Mouse (Mus musculus) megakaryocyte, embryonic 14.5 days (primary cell): ENCODE measurements around the gene Drd2. TPM values are rescaled to one million over a fixed set of nuclear protein-coding genes. Genes with fewer than 3 reads are reported as not detected.

ENCODE experiments used
- H3K27me3 ChIP-seq: replicated peaks from 2 replicates; pipeline ENCODE3; 2012; ENCODE audit warnings: inconsistent platforms
- H3K36me3 ChIP-seq: replicated peaks from 2 replicates; pipeline ENCODE3; 2012; ENCODE audit warnings: low read length, inconsistent platforms, mixed read lengths
- H3K4me1 ChIP-seq: 2 replicates; pipeline ENCODE4 v1.6.1; 2012; ENCODE audit warnings: inconsistent platforms
- H3K4me3 ChIP-seq: replicated peaks from 2 replicates; pipeline ENCODE3; 2012; ENCODE audit warnings: moderate library complexity, mild to moderate bottlenecking, inconsistent platforms
- H3K9me3 ChIP-seq: 2 replicates; pipeline ENCODE4 v1.6.1; 2012; ENCODE audit warnings: inconsistent platforms
- FLI1 ChIP-seq: IDR thresholded peaks from 2 replicates; pipeline ENCODE4 v1.6.1; 2012; ENCODE audit warnings: low read length, inconsistent platforms, mixed read lengths
- GATA1 ChIP-seq: IDR thresholded peaks from 3 replicates; pipeline ENCODE4 v1.6.1; 2012; ENCODE audit warnings: mixed read lengths, low read length, inconsistent platforms, borderline replicate concordance
- polyA plus RNA-seq: library from polyadenylated mRNA; stranded (reverse); fragments of >175 nt; gene quantifications from 2 replicates; pipeline ENCODE4 v1.2.3, GENCODE M21; 2012; ENCODE audit warnings: low replicate concordance; ENCODE audit not compliant: insufficient read depth

Gene Drd2
- 0.09 TPM in 1 of 2 replicates, not detected in the other for polyA plus RNA-seq

DNA sequence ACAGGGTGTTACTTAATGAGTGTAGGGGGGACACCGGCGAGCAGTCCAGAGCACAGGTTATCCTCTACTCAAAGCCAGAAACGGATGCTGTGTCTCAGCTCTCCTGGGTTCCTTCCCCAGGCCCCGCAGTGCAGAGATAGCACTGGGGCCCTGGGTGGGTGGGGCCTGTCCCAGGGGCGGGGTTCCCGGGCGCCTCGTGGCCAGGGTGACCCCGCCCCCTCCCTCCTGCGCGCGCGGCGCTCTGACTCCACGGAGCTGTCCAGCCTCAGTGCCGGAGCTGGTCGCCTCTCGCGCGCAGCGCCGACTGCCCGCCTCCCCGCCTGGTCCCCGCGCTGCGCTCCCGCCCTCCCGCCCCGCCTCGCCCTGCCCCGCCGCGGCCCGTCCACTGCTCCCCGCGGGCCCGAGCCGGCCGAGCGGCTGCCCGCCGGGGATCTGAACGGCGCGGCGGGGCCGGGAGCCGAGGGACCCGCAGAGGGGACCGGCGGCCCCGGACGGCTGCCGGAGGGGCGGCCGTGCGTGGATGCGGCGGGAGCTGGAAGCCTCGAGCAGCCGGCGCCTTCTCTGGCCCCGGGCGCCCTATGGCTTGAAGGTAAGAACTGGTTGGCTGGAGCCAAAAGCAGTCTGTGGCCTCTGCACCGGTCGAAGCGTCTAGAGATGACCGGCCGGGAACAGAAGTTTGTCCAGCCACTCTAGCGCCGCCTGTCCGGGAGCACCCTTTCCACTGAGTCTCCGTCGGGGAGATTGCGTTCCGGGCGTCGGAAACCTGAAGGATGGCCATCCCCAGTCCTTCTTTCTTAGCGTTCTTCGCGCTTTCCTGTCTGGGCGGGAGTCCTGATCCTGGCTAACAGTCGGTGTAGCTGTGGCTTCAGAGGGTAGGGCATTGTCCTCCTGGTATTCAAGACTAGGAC, at the start of gene Drd2:
TSS of gene Drd2 (plus strand) at position 492 of the 908 bp plus-strand sequence.
- H3K36me3 ChIP-seq, result no peaks in the 10 kb centered on the region
- no peak for TF ChIP-seq GATA1
- TF ChIP-seq FLI1, result no peak
- H3K27me3 ChIP-seq, result peaks cover 27% of the 10 kb centered on the region
- no peaks in the 10 kb centered on the region for H3K4me1 ChIP-seq
- no peak within 1 kb of the TSS for H3K4me3 ChIP-seq
- peaks cover 8% of the 10 kb centered on the region for H3K9me3 ChIP-seq

DNA sequence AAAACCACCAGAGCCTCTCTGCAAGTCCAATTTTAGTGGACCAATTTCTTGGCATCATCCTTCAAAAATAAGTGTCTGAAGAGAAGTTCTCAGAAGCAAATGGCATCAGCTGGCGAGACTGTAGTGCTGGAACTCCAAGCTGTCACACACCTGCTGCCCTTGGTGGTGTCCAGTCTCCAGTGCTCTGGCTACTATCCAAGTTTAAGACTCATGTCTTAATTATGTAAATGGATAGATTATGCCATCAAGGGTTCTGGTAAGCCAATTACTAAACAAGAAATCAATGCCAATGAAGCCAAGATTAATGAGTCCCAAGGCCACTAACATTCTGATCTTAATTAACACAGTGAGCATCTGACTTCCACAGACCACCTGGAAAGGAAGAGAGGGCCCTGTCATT, 45.3 kb upstream of the Drd2 start:
- Histone ChIP-seq H3K9me3 (no peaks in the 10 kb centered on the region), H3K4me1 (no peaks in the 10 kb centered on the region), H3K27me3 (no peaks in the 10 kb centered on the region), H3K4me3 (no peak overlapping the region), H3K36me3 (no peaks in the 10 kb centered on the region)
- TF ChIP-seq FLI1 (no peak), GATA1 (no peak)

DNA sequence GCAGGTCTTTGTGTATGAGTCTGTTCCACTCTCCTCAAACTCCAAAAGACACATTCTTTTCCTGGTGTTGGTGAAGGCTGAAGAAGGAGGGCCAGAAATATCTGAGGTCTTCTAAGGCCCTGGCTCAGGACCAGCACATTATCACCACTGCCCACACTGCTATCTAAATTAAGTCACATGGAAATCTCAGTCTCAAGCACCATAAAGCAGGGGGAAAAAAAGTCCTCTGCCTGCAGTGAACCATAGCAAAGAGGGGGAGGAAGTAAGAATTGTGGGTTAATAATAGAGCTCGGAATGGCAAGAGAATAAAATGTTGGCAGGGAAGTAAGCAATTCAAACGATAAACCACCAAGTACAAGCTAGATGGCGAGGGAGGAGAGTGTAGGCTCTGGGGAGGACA, 32.9 kb upstream of the Drd2 start:
- H3K9me3 ChIP-seq, result no peaks in the 10 kb centered on the region
- no peak overlapping the region for H3K4me3 ChIP-seq
- no peak for TF ChIP-seq FLI1
- no peak for TF ChIP-seq GATA1
- H3K4me1 ChIP-seq, result no peaks in the 10 kb centered on the region
- no peaks in the 10 kb centered on the region for H3K27me3 ChIP-seq
- no peaks in the 10 kb centered on the region for H3K36me3 ChIP-seq

DNA sequence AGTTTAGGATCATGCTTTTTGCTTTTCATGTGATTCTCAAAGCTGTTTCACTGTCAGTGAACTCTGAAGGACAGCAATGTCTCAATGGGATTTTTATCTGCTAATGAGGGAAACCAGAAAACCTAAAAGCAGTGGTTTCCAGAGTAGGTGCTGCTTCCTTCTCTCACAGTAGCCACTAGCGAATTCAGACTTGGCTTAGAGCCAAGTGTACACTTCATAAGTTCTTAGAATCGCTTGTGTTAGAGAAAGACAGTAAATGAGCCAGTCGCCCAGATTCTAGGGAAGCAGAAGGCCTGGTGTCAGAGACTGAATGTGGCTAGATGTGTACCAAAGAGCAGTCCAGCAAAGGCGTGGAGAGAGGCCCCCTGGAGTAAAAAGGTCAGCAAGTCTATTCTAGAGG, 29.6 kb upstream of the Drd2 start:
- no peaks in the 10 kb centered on the region for H3K36me3 ChIP-seq
- H3K27me3 ChIP-seq, result no peaks in the 10 kb centered on the region
- no peaks in the 10 kb centered on the region for H3K4me1 ChIP-seq
- no peak overlapping the region for H3K4me3 ChIP-seq
- no peaks in the 10 kb centered on the region for H3K9me3 ChIP-seq
- TF ChIP-seq GATA1 (no peak), FLI1 (no peak)

DNA sequence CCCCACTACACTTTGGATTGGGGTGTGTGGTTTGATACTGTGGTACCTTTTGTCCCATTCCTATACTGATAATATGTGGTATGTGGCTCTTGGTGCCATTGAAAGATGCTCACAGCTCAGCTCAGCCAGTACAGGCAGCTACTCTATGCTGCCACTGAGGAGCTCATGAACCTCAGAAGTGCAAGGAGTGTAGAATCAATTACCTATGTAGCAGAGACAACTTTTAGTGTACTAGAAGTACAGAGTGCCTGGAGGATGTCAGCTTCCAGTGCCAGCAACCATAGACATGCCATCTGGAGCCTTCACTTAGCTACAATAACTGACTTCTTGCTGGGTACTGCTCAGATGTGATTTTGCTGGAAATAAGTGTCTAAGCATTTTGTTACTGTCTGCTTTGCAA, 21.8 kb upstream of the Drd2 start:
- no peaks in the 10 kb centered on the region for H3K36me3 ChIP-seq
- no peak overlapping the region for H3K4me3 ChIP-seq
- no peaks in the 10 kb centered on the region for H3K27me3 ChIP-seq
- no peak for TF ChIP-seq FLI1
- TF ChIP-seq GATA1, result no peak
- H3K4me1 ChIP-seq, result no peaks in the 10 kb centered on the region
- no peaks in the 10 kb centered on the region for H3K9me3 ChIP-seq

DNA sequence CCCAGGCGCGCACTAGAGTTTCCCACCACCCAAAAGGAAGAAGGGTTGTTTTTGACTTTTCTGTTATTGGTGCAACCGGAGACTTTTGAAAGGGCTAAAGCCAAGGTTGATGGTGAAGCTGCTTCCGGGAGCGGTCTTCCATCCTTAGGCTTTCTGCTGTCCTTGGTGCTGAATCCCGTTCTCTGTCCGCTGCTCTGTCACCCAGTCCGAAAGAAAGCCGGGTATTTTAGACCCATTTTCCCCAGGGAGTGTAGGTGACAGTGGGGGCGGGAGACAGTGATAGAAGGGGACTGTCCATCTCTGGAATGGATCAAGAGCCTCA, 578 bp downstream of the Drd2 start:
- Histone ChIP-seq H3K9me3 (peaks cover 8% of the 10 kb centered on the region), H3K4me3 (no peak overlapping the region), H3K4me1 (no peaks in the 10 kb centered on the region), H3K36me3 (no peaks in the 10 kb centered on the region), H3K27me3 (peaks cover 27% of the 10 kb centered on the region)
- TF ChIP-seq GATA1 (no peak), FLI1 (no peak)

DNA sequence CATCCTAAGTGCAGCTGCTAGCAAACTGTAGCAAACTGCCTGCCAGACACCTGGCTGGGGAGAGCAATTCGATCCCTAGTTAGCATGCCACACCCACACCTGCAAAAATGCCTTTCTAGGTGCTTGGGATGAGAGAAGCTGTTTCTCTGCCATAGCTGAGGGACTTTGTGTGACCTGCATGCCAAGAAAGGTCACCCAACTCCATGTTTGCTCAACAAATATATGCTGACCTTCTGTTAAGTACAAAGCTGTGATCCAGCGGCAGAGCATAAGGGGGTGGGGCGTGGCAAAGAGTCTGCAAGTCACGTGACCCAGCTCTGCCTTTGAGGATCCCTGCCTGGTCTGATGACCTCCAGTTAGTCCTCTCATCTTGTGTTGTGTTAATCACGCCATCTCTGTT, 25.3 kb downstream of the Drd2 start:
- no peaks in the 10 kb centered on the region for H3K27me3 ChIP-seq
- no peaks in the 10 kb centered on the region for H3K4me1 ChIP-seq
- TF ChIP-seq GATA1, result no peak
- no peak for TF ChIP-seq FLI1
- H3K36me3 ChIP-seq, result no peaks in the 10 kb centered on the region
- H3K4me3 ChIP-seq, result no peak overlapping the region
- H3K9me3 ChIP-seq, result no peaks in the 10 kb centered on the region

DNA sequence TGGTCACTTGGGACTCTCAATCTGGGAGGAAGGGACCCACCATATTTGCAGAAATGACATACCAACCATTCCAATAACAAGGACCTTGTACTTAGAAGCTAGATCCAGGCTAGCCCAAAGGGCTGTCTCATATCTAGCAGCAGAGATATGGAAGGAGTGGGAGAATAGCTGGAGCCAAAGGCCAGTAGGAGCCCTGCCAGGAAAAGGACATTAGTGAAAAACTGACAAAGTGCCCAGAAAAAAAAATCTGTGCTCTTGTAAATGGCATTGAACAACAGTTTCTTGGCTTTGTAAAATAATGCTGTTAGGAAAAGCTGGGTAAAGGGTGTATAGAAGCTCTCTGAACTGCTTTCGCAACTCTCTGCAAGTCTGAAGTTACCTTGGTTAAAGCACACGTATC, 33.5 kb downstream of the Drd2 start:
- Histone ChIP-seq H3K36me3 (no peaks in the 10 kb centered on the region), H3K4me3 (no peak overlapping the region), H3K4me1 (no peaks in the 10 kb centered on the region), H3K27me3 (no peaks in the 10 kb centered on the region), H3K9me3 (peaks cover 14% of the 10 kb centered on the region)
- TF ChIP-seq GATA1, result no peak
- no peak for TF ChIP-seq FLI1

DNA sequence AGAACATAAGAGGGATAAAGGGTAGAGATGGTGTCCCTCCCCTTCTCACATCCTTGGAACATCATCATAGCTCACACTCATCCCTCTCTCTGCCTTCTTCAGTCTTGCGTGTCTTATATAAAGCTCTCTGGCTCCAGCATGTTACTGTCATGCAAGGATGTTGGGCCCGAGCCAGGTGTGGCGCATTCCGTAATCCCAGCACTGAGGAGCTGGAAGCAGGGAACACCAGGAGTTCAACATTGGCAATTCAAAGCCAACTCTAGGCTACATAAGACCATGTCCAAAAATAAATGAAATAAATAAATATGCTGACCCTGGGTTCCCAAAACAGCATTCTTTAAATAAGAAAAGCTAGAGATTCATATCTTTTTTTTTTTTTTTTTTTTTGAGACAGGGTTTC, 39.5 kb downstream of the Drd2 start:
- TF ChIP-seq FLI1 (no peak), GATA1 (no peak)
- Histone ChIP-seq H3K4me3 (no peak overlapping the region), H3K36me3 (no peaks in the 10 kb centered on the region), H3K4me1 (no peaks in the 10 kb centered on the region), H3K27me3 (no peaks in the 10 kb centered on the region), H3K9me3 (no peaks in the 10 kb centered on the region)

DNA sequence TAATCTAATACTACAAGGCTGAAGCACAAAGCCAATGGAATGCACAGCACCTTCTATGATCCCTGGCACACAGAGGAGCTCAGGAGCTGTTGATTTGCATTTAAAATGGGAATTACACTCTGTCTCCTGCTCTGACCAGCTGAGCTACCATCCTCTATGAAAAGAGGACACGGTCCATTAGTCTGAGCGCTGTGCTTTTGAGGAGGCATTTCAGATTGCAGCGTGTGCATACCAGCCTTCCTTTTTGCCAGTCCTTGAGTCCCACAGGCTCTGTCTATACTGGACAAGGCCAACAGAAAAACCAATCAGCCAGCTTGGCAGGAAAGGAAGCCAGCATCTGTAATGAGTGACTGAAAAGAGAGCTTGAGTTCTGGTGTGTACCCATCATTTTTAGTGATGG, 43.6 kb downstream of the Drd2 start:
- Histone ChIP-seq H3K4me3 (no peak overlapping the region), H3K36me3 (no peaks in the 10 kb centered on the region), H3K27me3 (no peaks in the 10 kb centered on the region), H3K9me3 (no peaks in the 10 kb centered on the region), H3K4me1 (no peaks in the 10 kb centered on the region)
- TF ChIP-seq FLI1 (no peak), GATA1 (no peak)
